Mouse (Mus musculus) embryonic facial prominence, embryonic 11.5 days (tissue): ENCODE measurements around the gene Abhd17a. TPM values are rescaled to one million over a fixed set of nuclear protein-coding genes. Genes with fewer than 3 reads are reported as not detected.

Source experiments
- ATAC-seq: fragments of 200-750 bp; cut with Nextera tagmentation; replicated peaks from 2 replicates; pipeline ENCODE4 v1.8.0; 2017; ENCODE audit warnings: low read depth; ENCODE audit not compliant: insufficient number of reproducible peaks, low FRiP score, low TSS enrichment
- DNase-seq: peaks from one replicate; pipeline ENCODE4 v3.0.0-alpha.2; 2015; ENCODE audit warnings: low spot score
- H3K27ac ChIP-seq: fragments of 300-500 bp; sonication (generic); replicated peaks from 2 replicates; pipeline ENCODE4 v1.5.1; 2014; ENCODE audit warnings: mild to moderate bottlenecking, low read depth, low read length, control low read depth
- H3K27me3 ChIP-seq: fragments of 300-500 bp; sonication (generic); 2 replicates; pipeline ENCODE4 v1.6.1; 2014; ENCODE audit warnings: mild to moderate bottlenecking, low read length, moderate library complexity, mixed read lengths; ENCODE audit not compliant: control insufficient read depth, insufficient read depth
- H3K36me3 ChIP-seq: fragments of 300-500 bp; sonication (generic); replicated peaks from 2 replicates; pipeline ENCODE4 v1.6.1; 2014; ENCODE audit warnings: low read depth, mild to moderate bottlenecking, low read length, moderate library complexity, mixed read lengths; ENCODE audit not compliant: control insufficient read depth, insufficient read depth
- H3K4me1 ChIP-seq: fragments of 300-500 bp; sonication (generic); 2 replicates; pipeline ENCODE4 v1.6.1; 2014; ENCODE audit warnings: low read length, mixed read lengths; ENCODE audit not compliant: control insufficient read depth, insufficient read depth
- H3K4me2 ChIP-seq: fragments of 300-500 bp; sonication (generic); 2 replicates; pipeline ENCODE4 v1.6.1; 2014; ENCODE audit warnings: low read depth, mild to moderate bottlenecking, control low read depth, low read length, moderate library complexity
- H3K4me3 ChIP-seq: fragments of 300-500 bp; sonication (generic); 2 replicates; pipeline ENCODE4 v1.5.1; 2014; ENCODE audit warnings: low read depth, low read length, control low read depth
- H3K9ac ChIP-seq: fragments of 300-500 bp; sonication (generic); replicated peaks from 2 replicates; pipeline ENCODE4 v1.6.1; 2014; ENCODE audit warnings: mild to moderate bottlenecking, control low read depth, low read length
- H3K9me3 ChIP-seq: fragments of 300-500 bp; sonication (generic); replicated peaks from 2 replicates; pipeline ENCODE4 v1.6.1; 2016; ENCODE audit warnings: mild to moderate bottlenecking, low read length, inconsistent platforms, mixed read lengths; ENCODE audit not compliant: control insufficient read depth
- WGBS: fragments of 180-500 bp; shearing (Covaris S2); extraction: QIAGEN DNeasy Blood & Tissue Kit; methylation state at CpG from one replicate; pipeline ENCODE4 v1.1.7; 2014; 5-methylcytosine and 5-hydroxymethylcytosine counted together
- polyA plus RNA-seq: library from polyadenylated mRNA; unstranded; fragments of >200 nt; fragmentation: Nextera tagmentation; extraction: Ambion mirVana; gene quantifications from 2 replicates; pipeline ENCODE4 v1.2.1, GENCODE M21; 2014

Abhd17a gene
- polyA plus RNA-seq, 1 experiment from 2014 or later = 94.8 TPM

- Histone ChIP-seq H3K27me3 (no peaks in the 10 kb centered on the region), H3K27ac (no peak overlapping the region), H3K4me2 (no peak overlapping the region), H3K9me3 (no peaks in the 10 kb centered on the region), H3K4me3 (no peak overlapping the region), H3K9ac (no peak overlapping the region), H3K4me1 (no peaks in the 10 kb centered on the region), H3K36me3 (peaks cover 5% of the 10 kb centered on the region)
- DNase-seq (no peak), ATAC-seq (no peak)
- 90% methylated on average over 3 of the region's 3 CpGs for WGBS
Measured at GRCm38 (mm10) chr10:80613821-80614220, 23.7 kb upstream of the Abhd17a start.

GRCm38 (mm10) chr10:80611905-80612304 lies 21.8 kb upstream of the Abhd17a start:
- DNase-seq (no peak), ATAC-seq (no peak)
- Histone ChIP-seq H3K9ac (no peak overlapping the region), H3K27ac (no peak overlapping the region), H3K4me1 (no peaks in the 10 kb centered on the region), H3K4me3 (no peak overlapping the region), H3K36me3 (peaks cover 8% of the 10 kb centered on the region), H3K27me3 (no peaks in the 10 kb centered on the region), H3K9me3 (no peaks in the 10 kb centered on the region), H3K4me2 (no peak overlapping the region)
- 96% methylated on average over 3 of the region's 3 CpGs for WGBS

GRCm38 (mm10) chr10:80611024-80611423 lies 20.9 kb upstream of the Abhd17a start:
- no peak overlapping the region; the same call in 1 of the 2 replicates for H3K9ac ChIP-seq
- no peak overlapping the region for H3K4me2 ChIP-seq
- DNase-seq (peak; percentile 63), ATAC-seq (no peak)
- no peak overlapping the region for H3K4me3 ChIP-seq
- 75% methylated on average over 4 of the region's 4 CpGs for WGBS
- H3K27me3 ChIP-seq = no peaks in the 10 kb centered on the region
- H3K27ac ChIP-seq = 0 out of 2 replicates have a peak overlapping the region, but pooled peaks have one; percentile 11
- H3K36me3 ChIP-seq = peaks cover 12% of the 10 kb centered on the region
- no peaks in the 10 kb centered on the region for H3K9me3 ChIP-seq
- no peaks in the 10 kb centered on the region for H3K4me1 ChIP-seq

- H3K36me3 ChIP-seq = peaks cover 12% of the 10 kb centered on the region
- DNase-seq (no peak), ATAC-seq (no peak)
- H3K4me3 ChIP-seq = no peak overlapping the region
- H3K27me3 ChIP-seq = no peaks in the 10 kb centered on the region
- H3K9ac ChIP-seq = no peak overlapping the region
- H3K4me1 ChIP-seq = no peaks in the 10 kb centered on the region
- H3K27ac ChIP-seq = no peak overlapping the region
- WGBS = 92% methylated on average over 9 of the region's 9 CpGs
- no peak overlapping the region for H3K4me2 ChIP-seq
- H3K9me3 ChIP-seq = no peaks in the 10 kb centered on the region
Measured at GRCm38 (mm10) chr10:80610116-80610785, 20.1 kb upstream of the Abhd17a start.

- Histone ChIP-seq H3K4me1 (no peaks in the 10 kb centered on the region), H3K4me2 (no peak overlapping the region), H3K9ac (no peak overlapping the region), H3K9me3 (no peaks in the 10 kb centered on the region), H3K4me3 (no peak overlapping the region), H3K27ac (no peak overlapping the region), H3K27me3 (no peaks in the 10 kb centered on the region), H3K36me3 (peaks cover 12% of the 10 kb centered on the region)
- ATAC-seq (no peak), DNase-seq (no peak)
- WGBS = 94% methylated on average over 10 of the region's 10 CpGs
Measured at GRCm38 (mm10) chr10:80609269-80609924, 19.3 kb upstream of the Abhd17a start.

GRCm38 (mm10) chr10:80608435-80608834 lies 18.3 kb upstream of the Abhd17a start:
- H3K27me3 ChIP-seq = no peaks in the 10 kb centered on the region
- H3K4me2 ChIP-seq = no peak overlapping the region
- peaks cover 12% of the 10 kb centered on the region for H3K36me3 ChIP-seq
- whole genome bisulfite sequencing = 88% methylated on average over 3 of the region's 3 CpGs
- no peak for ATAC-seq
- H3K9me3 ChIP-seq = no peaks in the 10 kb centered on the region
- H3K4me3 ChIP-seq = no peak overlapping the region
- peaks cover 7% of the 10 kb centered on the region for H3K4me1 ChIP-seq
- no peak for DNase-seq
- H3K9ac ChIP-seq = no peak overlapping the region
- H3K27ac ChIP-seq = no peak overlapping the region

GRCm38 (mm10) chr10:80606737-80607350 lies 16.7 kb upstream of the Abhd17a start:
- ATAC-seq (no peak), DNase-seq (no peak)
- Histone ChIP-seq H3K4me1 (peaks cover 7% of the 10 kb centered on the region), H3K4me2 (no peak overlapping the region), H3K4me3 (no peak overlapping the region), H3K9me3 (no peaks in the 10 kb centered on the region), H3K9ac (no peak overlapping the region), H3K27ac (no peak overlapping the region), H3K36me3 (peaks cover 7% of the 10 kb centered on the region), H3K27me3 (no peaks in the 10 kb centered on the region)
- WGBS = 95% methylated on average over 34 of the region's 34 CpGs

GRCm38 (mm10) chr10:80606306-80606705 lies 16.2 kb upstream of the Abhd17a start:
- H3K9ac ChIP-seq = no peak overlapping the region
- DNase-seq = no peak
- H3K4me3 ChIP-seq = no peak overlapping the region
- no peak overlapping the region for H3K27ac ChIP-seq
- no peaks in the 10 kb centered on the region for H3K9me3 ChIP-seq
- WGBS = 96% methylated on average over 23 of the region's 23 CpGs
- H3K27me3 ChIP-seq = no peaks in the 10 kb centered on the region
- ATAC-seq = no peak
- H3K36me3 ChIP-seq = peaks cover 7% of the 10 kb centered on the region
- H3K4me2 ChIP-seq = no peak overlapping the region
- peaks cover 7% of the 10 kb centered on the region for H3K4me1 ChIP-seq
